10 mouse cellular contexts compared by ENCODE assay signal in genomic region chr12:80331634-80332033, GRCm38 (mm10).
DNase-seq lines count a peak whose midpoint lies in the region; ATAC-seq and TF ChIP-seq lines count a peak whose summit lies in the region.
"Had no signal": no experiment of that assay in that cellular context is flagged by ENCODE, and none has a peak within 500 bp of the region (broad histone marks: within the 10 kb centered on the region; RNA-seq: fewer than 3 reads in every experiment).

No protein-coding gene starts in this region.

- WGBS in hindbrain, embryonic 13.5 days, result 25% methylated on average over 2 of the region's 2 CpGs
- 29% methylated on average over 2 of the region's 2 CpGs for WGBS in hindbrain, embryonic 11.5 days

- peaks cover 7% of the 10 kb centered on the region for H3K36me3 ChIP-seq in hindbrain, embryonic 13.5 days
- H3K36me3 ChIP-seq in hindbrain, embryonic 11.5 days (ENCODE audit: control insufficient read depth, insufficient read depth, low read length), result no peaks in the 10 kb centered on the region

- no peaks in the 10 kb centered on the region for H3K9me3 ChIP-seq in hindbrain, embryonic 13.5 days
- H3K9me3 ChIP-seq in hindbrain, embryonic 11.5 days (ENCODE audit: control insufficient read depth, low read length), result no peaks in the 10 kb centered on the region
- H3K9me3 ChIP-seq: embryonic facial prominence, embryonic 12.5 days had no signal

- H3K4me1 ChIP-seq in hindbrain, embryonic 13.5 days (replicated peaks), result 0 out of 2 replicates have a peak, but pooled peaks cover 7% of the 10 kb centered on the region
- H3K4me1 ChIP-seq in hindbrain, embryonic 11.5 days (replicated peaks; ENCODE audit: control insufficient read depth, insufficient read depth, low read length), result no peaks in the 10 kb centered on the region
- H3K4me1 ChIP-seq in bone marrow macrophage, adult 2 months (ENCODE audit: control insufficient read depth, insufficient read depth, low read length), result peaks cover 69% of the 10 kb centered on the region

- no peak overlapping the region for H3K4me3 ChIP-seq in hindbrain, embryonic 13.5 days
- no peak overlapping the region for H3K4me3 ChIP-seq in hindbrain, embryonic 11.5 days (ENCODE audit: low read depth, low read length)
- H3K4me3 ChIP-seq in bone marrow macrophage, adult 2 months (ENCODE audit: insufficient read depth, low read length), result no peak overlapping the region
- H3K4me3 ChIP-seq: embryonic facial prominence, embryonic 12.5 days had no signal

- peak overlapping the region; percentile 23; the same call in 1 of the 2 replicates for H3K27ac ChIP-seq in hindbrain, embryonic 13.5 days
- H3K27ac ChIP-seq in hindbrain, embryonic 11.5 days (ENCODE audit: low read depth, low read length), result no peak overlapping the region
- peak overlapping the region; percentile 58 for H3K27ac ChIP-seq in bone marrow macrophage, adult 2 months (ENCODE audit: insufficient read depth, low read depth, low read length)
- H3K27ac ChIP-seq: embryonic facial prominence, embryonic 12.5 days had no signal

- no peak for TF ChIP-seq POLR2A in bone marrow macrophage, adult 2 months (IDR thresholded peaks at IDR 0.05; ENCODE audit: borderline replicate concordance, low read depth, low read length)

- TF ChIP-seq CTCF in bone marrow macrophage, adult 2 months (IDR thresholded peaks at IDR 0.05; ENCODE audit: low read depth, low read length), result no peak

- no peak overlapping the region for H3K9ac ChIP-seq in hindbrain, embryonic 13.5 days
- no peak overlapping the region for H3K9ac ChIP-seq in hindbrain, embryonic 11.5 days (ENCODE audit: low read depth, low read length)
- H3K9ac ChIP-seq: embryonic facial prominence, embryonic 12.5 days had no signal

- no peak for ATAC-seq in hindbrain, embryonic 13.5 days (ENCODE audit: low FRiP score)
- ATAC-seq in hindbrain, embryonic 11.5 days (ENCODE audit: low FRiP score), result no peak

- no peaks in the 10 kb centered on the region for H3K27me3 ChIP-seq in hindbrain, embryonic 13.5 days
- H3K27me3 ChIP-seq in hindbrain, embryonic 11.5 days (ENCODE audit: control insufficient read depth, insufficient read depth, low read length), result no peaks in the 10 kb centered on the region
- H3K27me3 ChIP-seq: embryonic facial prominence, embryonic 12.5 days had no signal

- DNase-seq in hindbrain, embryonic 11.5 days (ENCODE audit: low spot score), result no peak
- peak; percentile 35 for DNase-seq in lung, postnatal 10 days
- DNase-seq in thymus, postnatal 0 days (ENCODE audit: low spot score), result peak; percentile 73
- DNase-seq in urinary bladder, postnatal 4 days (ENCODE audit: low spot score in 2 of 2), result no peak
- no peak for DNase-seq in ovary, postnatal 10 days (ENCODE audit: low spot score)
- no peak for DNase-seq in cerebellum, postnatal 14 days
- DNase-seq: heart, postnatal 4 days had no signal

- H3K4me2 ChIP-seq in hindbrain, embryonic 13.5 days, result no peak overlapping the region
- H3K4me2 ChIP-seq in hindbrain, embryonic 11.5 days (replicated peaks; ENCODE audit: low read depth, low read length), result no peak overlapping the region
- H3K4me2 ChIP-seq: embryonic facial prominence, embryonic 12.5 days had no signal

Comparison
In these comparisons a context has a peak if more than half of its experiments do, and no peak if none do; other contexts are left out.
1. DNase-seq: peak in lung, postnatal 10 days (single experiment) and thymus, postnatal 0 days (single experiment); none in hindbrain, embryonic 11.5 days (single experiment), urinary bladder, postnatal 4 days (0 of 2), ovary, postnatal 10 days (single experiment) and cerebellum, postnatal 14 days (0 of 2).